Mouse (Mus musculus) macrophage (primary cell): ENCODE data around the gene Hcar1. TPM values are rescaled to one million over a fixed set of nuclear protein-coding genes. Genes with fewer than 3 reads are reported as not detected.
A peak's percentile ranks its signal among the peaks of the same experiment; 100 is the strongest.

Experiments used
- H3K27ac ChIP-seq: fragments of 350-480 bp; formaldehyde crosslinking; 2 replicates; pipeline ENCODE4 v1.9.0; 2021
- H3K36me3 ChIP-seq: fragments of 350-480 bp; formaldehyde crosslinking; 2 replicates; pipeline ENCODE4 v1.9.0; 2021; ENCODE audit errors: inconsistent target
- H3K4me3 ChIP-seq: fragments of 350-480 bp; formaldehyde crosslinking; 2 replicates; pipeline ENCODE4 v1.9.0; 2021; ENCODE audit errors: inconsistent target
- H3K79me2 ChIP-seq: fragments of 350-480 bp; formaldehyde crosslinking; 2 replicates; pipeline ENCODE4 v1.9.0; 2021; ENCODE audit errors: inconsistent target
- WGBS: methylation state at CpG from one replicate; pipeline ENCODE4 v1.1.7; 2026; ENCODE audit warnings: inconsistent platforms; ENCODE audit not compliant: missing documents; 5-methylcytosine and 5-hydroxymethylcytosine counted together
- polyA plus RNA-seq: library from polyadenylated mRNA; stranded (reverse); fragments of 250-400 nt; gene quantifications from 3 replicates; pipeline ENCODE4 v1.2.4, GENCODE M21; 2018; ENCODE audit warnings: inconsistent platforms
- total RNA-seq, 78 experiments: library from RNA; depleted of rRNA; stranded (reverse); fragments of 250-400 nt; gene quantifications; 1 replicate in 9 of 78; 2 replicates in 24 of 78; 3 replicates in 43 of 78; 4 replicates in 2 of 78; pipeline ENCODE4 v1.2.4; 2018; ENCODE audit warnings: inconsistent platforms in 56 of 78

Gene Hcar1
- total RNA-seq (2018; cell fraction: chromatin; rRNA removed) = not detected
- total RNA-seq (2018; cell fraction: cytosol; rRNA removed) = not detected
- not detected for total RNA-seq (2018; cell fraction: nucleus; rRNA removed)
- polyA plus RNA-seq = not detected in 3 replicates

GRCm38 (mm10) chr5:123879928-123880327 lies at the start of gene Hcar1:
Gene Hcar1 (minus strand): TSS chr5:123880020.
- no peak within 1 kb of the TSS for H3K4me3 ChIP-seq
- no peaks in the 10 kb centered on the region for H3K36me3 ChIP-seq
- no peaks in the 10 kb centered on the region for H3K79me2 ChIP-seq
- no peak within 1 kb of the TSS for H3K27ac ChIP-seq
- 85% methylated on average over 11 of the region's 12 CpGs for WGBS

- 88% methylated on average over 9 of the region's 9 CpGs for WGBS
- Histone ChIP-seq H3K27ac (no peak within 1 kb of the TSS), H3K36me3 (peaks cover 55% of the 10 kb centered on the region), H3K4me3 (no peak within 1 kb of the TSS), H3K79me2 (no peaks in the 10 kb centered on the region)
Observed at GRCm38 (mm10) chr5:123927118-123927517, 47.3 kb upstream of the Hcar1 start, which contains the start of gene Gm43518. Gene Gm43518 (plus strand): TSS chr5:123927418.

GRCm38 (mm10) chr5:123922112-123922511 lies 42.3 kb upstream of the Hcar1 start:
- Histone ChIP-seq H3K27ac (no peak overlapping the region), H3K79me2 (no peaks in the 10 kb centered on the region), H3K4me3 (no peak overlapping the region), H3K36me3 (peaks cover 75% of the 10 kb centered on the region)
- 88% methylated on average over 6 of the region's 6 CpGs for WGBS

GRCm38 (mm10) chr5:123914852-123915251 lies 35.0 kb upstream of the Hcar1 start:
- peaks cover 57% of the 10 kb centered on the region for H3K79me2 ChIP-seq
- peak overlapping the region; percentile 25; the same call in 1 of the 2 replicates for H3K27ac ChIP-seq
- H3K4me3 ChIP-seq = no peak overlapping the region
- 28% methylated on average over 3 of the region's 3 CpGs for WGBS
- H3K36me3 ChIP-seq = peaks cover 28% of the 10 kb centered on the region

GRCm38 (mm10) chr5:123907631-123907977 lies 27.8 kb upstream of the Hcar1 start:
- Histone ChIP-seq H3K4me3 (peak overlapping the region; percentile 90), H3K27ac (peak overlapping the region; percentile 65), H3K36me3 (0 out of 2 replicates have a peak, but pooled peaks cover 7% of the 10 kb centered on the region), H3K79me2 (peaks cover 53% of the 10 kb centered on the region)
- WGBS = 1% methylated on average over 10 of the region's 10 CpGs

GRCm38 (mm10) chr5:123906976-123907630 lies 27.3 kb upstream of the Hcar1 start, which contains the start of gene Denr:
Gene Denr (plus strand): TSS chr5:123907175.
- Histone ChIP-seq H3K36me3 (0 out of 2 replicates have a peak, but pooled peaks cover 7% of the 10 kb centered on the region), H3K79me2 (peaks cover 48% of the 10 kb centered on the region), H3K27ac (peak within 1 kb of the TSS; percentile 65), H3K4me3 (peak within 1 kb of the TSS; percentile 90)
- WGBS = under 1% methylated on average over 59 of the region's 61 CpGs

- Histone ChIP-seq H3K36me3 (0 out of 2 replicates have a peak, but pooled peaks cover 4% of the 10 kb centered on the region), H3K27ac (peak overlapping the region; percentile 54), H3K79me2 (peaks cover 41% of the 10 kb centered on the region), H3K4me3 (peak overlapping the region; percentile 29)
- 29% methylated on average over 17 of the region's 17 CpGs for WGBS
Observed at GRCm38 (mm10) chr5:123906146-123906975, 26.5 kb upstream of the Hcar1 start.

- no peaks in the 10 kb centered on the region for H3K36me3 ChIP-seq
- WGBS = 80% methylated on average over 10 of the region's 11 CpGs
- no peak overlapping the region for H3K27ac ChIP-seq
Observed at GRCm38 (mm10) chr5:123904059-123904672, 24.3 kb upstream of the Hcar1 start.

GRCm38 (mm10) chr5:123897352-123897751 lies 17.5 kb upstream of the Hcar1 start:
- H3K79me2 ChIP-seq = no peaks in the 10 kb centered on the region
- H3K27ac ChIP-seq = peak overlapping the region; percentile 77
- no peak overlapping the region for H3K4me3 ChIP-seq
- WGBS = 9% methylated on average over 13 of the region's 13 CpGs
- no peaks in the 10 kb centered on the region for H3K36me3 ChIP-seq

More at GRCm38 (mm10) chr5:123904059-123904672, 24.3 kb upstream of the Hcar1 start:
- no peak overlapping the region for H3K4me3 ChIP-seq
- H3K79me2 ChIP-seq = peaks cover 19% of the 10 kb centered on the region

- Histone ChIP-seq H3K27ac (peak overlapping the region; percentile 77), H3K79me2 (no peaks in the 10 kb centered on the region), H3K4me3 (no peak overlapping the region), H3K36me3 (no peaks in the 10 kb centered on the region)
- WGBS = 95% methylated on average over 11 of the region's 11 CpGs
Observed at GRCm38 (mm10) chr5:123896395-123896794, 16.6 kb upstream of the Hcar1 start.

- H3K79me2 ChIP-seq = no peaks in the 10 kb centered on the region
- 23% methylated on average over 5 of the region's 5 CpGs for WGBS
- no peak overlapping the region for H3K27ac ChIP-seq
- no peak overlapping the region for H3K4me3 ChIP-seq
- no peaks in the 10 kb centered on the region for H3K36me3 ChIP-seq
Observed at GRCm38 (mm10) chr5:123893520-123893919, 13.7 kb upstream of the Hcar1 start.

GRCm38 (mm10) chr5:123891669-123892068 lies 11.8 kb upstream of the Hcar1 start:
- Histone ChIP-seq H3K36me3 (no peaks in the 10 kb centered on the region), H3K79me2 (no peaks in the 10 kb centered on the region), H3K27ac (no peak overlapping the region), H3K4me3 (no peak overlapping the region)
- 9% methylated on average over 4 of the region's 6 CpGs for WGBS

GRCm38 (mm10) chr5:123890987-123891386 lies 11.2 kb upstream of the Hcar1 start:
- H3K27ac ChIP-seq = no peak overlapping the region
- WGBS = 77% methylated on average over 5 of the region's 5 CpGs
- no peaks in the 10 kb centered on the region for H3K36me3 ChIP-seq
- no peak overlapping the region for H3K4me3 ChIP-seq
- no peaks in the 10 kb centered on the region for H3K79me2 ChIP-seq

- Histone ChIP-seq H3K79me2 (no peaks in the 10 kb centered on the region), H3K27ac (no peak overlapping the region), H3K36me3 (no peaks in the 10 kb centered on the region), H3K4me3 (no peak overlapping the region)
- WGBS = 100% methylated on average over 2 of the region's 2 CpGs
Observed at GRCm38 (mm10) chr5:123890312-123890711, 10.5 kb upstream of the Hcar1 start.
